Mouse (Mus musculus): ENCODE data around the gene Mcf2l.

- TF ChIP-seq CTCF (IDR thresholded peaks at IDR 0.05; ENCODE audit: extremely low read depth, insufficient read depth, insufficient read length, insufficient replicate concordance) (no peak), POLR2A (IDR thresholded peaks at IDR 0.05; ENCODE audit: low read depth, low read length) (no peak)
Observed at GRCm38 (mm10) chr8:12842342-12842995, 31.1 kb upstream of the Mcf2l start.

Measured in spleen, adult 2 months (tissue).